Mouse (Mus musculus): ENCODE data around the gene Itga4. TPM values are rescaled to one million over a fixed set of nuclear protein-coding genes. Genes with fewer than 3 reads are reported as not detected.
A peak's percentile ranks its signal among the peaks of the same experiment; 100 is the strongest.

Gene Itga4
- polyA plus RNA-seq, 1 experiment from 2014 or later = 4.5 TPM

- H3K4me1 ChIP-seq (ENCODE audit: insufficient read depth, low read depth, low read length) = no peaks in the 10 kb centered on the region
- H3K9ac ChIP-seq (replicated peaks; ENCODE audit: low read depth) = no peak overlapping the region
- no peak for TF ChIP-seq EP300 (IDR thresholded peaks at IDR 0.05)
- no peak for TF ChIP-seq CTCF (IDR thresholded peaks at IDR 0.05)
- WGBS = 66% methylated on average over 8 of the region's 8 CpGs
- no peak for DNase-seq (ENCODE audit: low spot score)
- no peak overlapping the region for H3K27ac ChIP-seq (ENCODE audit: low read length)
- no peaks in the 10 kb centered on the region for H3K9me3 ChIP-seq (ENCODE audit: low read length)
- H3K27me3 ChIP-seq (replicated peaks; ENCODE audit: insufficient read depth, low read length) = no peaks in the 10 kb centered on the region
- no peak overlapping the region for H3K4me2 ChIP-seq (replicated peaks; ENCODE audit: low read depth, low read length)
- ATAC-seq = no peak
- no peak overlapping the region for H3K4me3 ChIP-seq (ENCODE audit: low read depth, low read length)
- no peaks in the 10 kb centered on the region for H3K36me3 ChIP-seq (ENCODE audit: insufficient read depth, low read length)
These were observed 123.3 kb downstream of the Itga4 start for GRCm38 (mm10) chr2:79378346-79379086.

- no peak overlapping the region for H3K9ac ChIP-seq (replicated peaks; ENCODE audit: low read depth)
- no peak overlapping the region for H3K4me3 ChIP-seq (ENCODE audit: low read depth, low read length)
- H3K27ac ChIP-seq (ENCODE audit: low read length) = no peak overlapping the region
- TF ChIP-seq CTCF (IDR thresholded peaks at IDR 0.05) = no peak
- TF ChIP-seq EP300 (IDR thresholded peaks at IDR 0.05) = no peak
- H3K4me1 ChIP-seq (ENCODE audit: insufficient read depth, low read depth, low read length) = no peaks in the 10 kb centered on the region
- ATAC-seq (no peak), DNase-seq (ENCODE audit: low spot score) (peak; percentile 19)
- H3K36me3 ChIP-seq (ENCODE audit: insufficient read depth, low read length) = no peaks in the 10 kb centered on the region
- no peaks in the 10 kb centered on the region for H3K9me3 ChIP-seq (ENCODE audit: low read length)
- H3K27me3 ChIP-seq (replicated peaks; ENCODE audit: insufficient read depth, low read length) = no peaks in the 10 kb centered on the region
- H3K4me2 ChIP-seq (replicated peaks; ENCODE audit: low read depth, low read length) = no peak overlapping the region
- 33% methylated on average over 12 of the region's 12 CpGs for WGBS
These were observed 124.1 kb downstream of the Itga4 start for GRCm38 (mm10) chr2:79379087-79380041.

Other genes with a start within 250 kb of the Itga4 start
- gene Neurod1, start 201.3 kb downstream of the Itga4 start, polyA plus RNA-seq (2015; fragmentation: Nextera tagmentation; extraction: Ambion mirVana) = not detected in 2 replicates
- gene Cerkl, start 201.4 kb downstream of the Itga4 start, polyA plus RNA-seq (2015; fragmentation: Nextera tagmentation; extraction: Ambion mirVana) = 1.0 and 1.8 TPM in 2 replicates

Measured in lung, postnatal 0 days (tissue).